Mouse (Mus musculus) right cerebral cortex, postnatal 36 days (tissue): ENCODE results near the gene Gmppb.
"Not testable (repeated sequence)": the region's sequence is repeated elsewhere in the genome, so short reads cannot be mapped to it uniquely, and the experiment has no call there.

Experiments
- DNase-seq, 2 experiments: peaks; one replicate each; pipeline ENCODE4 v3.0.0; 2022; ENCODE audit warnings: low spot score in 2 of 2, mixed read lengths in 1 of 2

Gene Gmppb

GRCm38 (mm10) chr9:108049016-108049455, at the start of gene Gmppb:
TSS of gene Gmppb (plus strand) at chr9:108049242.
- peak; percentile 95 to 98 for DNase-seq

GRCm38 (mm10) chr9:108001922-108002770, 46.9 kb upstream of the Gmppb start, which contains the start of gene Ip6k1:
TSS of gene Ip6k1 (plus strand) at chr9:108002501.
- peak; percentile 100 for DNase-seq

GRCm38 (mm10) chr9:108002778-108003530, 46.1 kb upstream of the Gmppb start:
- no peak for DNase-seq

- DNase-seq: no peak
Measured at GRCm38 (mm10) chr9:108003531-108003890, 45.5 kb upstream of the Gmppb start.

- DNase-seq: no peak
Measured at GRCm38 (mm10) chr9:108008041-108008440, 41.0 kb upstream of the Gmppb start.

- DNase-seq: no peak
Measured at GRCm38 (mm10) chr9:108010385-108010784, 38.7 kb upstream of the Gmppb start.

GRCm38 (mm10) chr9:108013577-108013976, 35.5 kb upstream of the Gmppb start:
- not testable (repeated sequence) for DNase-seq

- peak in 1 of 2 experiments; percentile 18 for DNase-seq
Measured at GRCm38 (mm10) chr9:108017127-108017526, 31.9 kb upstream of the Gmppb start.

GRCm38 (mm10) chr9:108020741-108021140, 28.3 kb upstream of the Gmppb start:
- DNase-seq: no peak

GRCm38 (mm10) chr9:108023216-108023615, 25.8 kb upstream of the Gmppb start:
- no peak for DNase-seq

GRCm38 (mm10) chr9:108026584-108026983, 22.5 kb upstream of the Gmppb start:
- no peak for DNase-seq

- no peak for DNase-seq
Measured at GRCm38 (mm10) chr9:108027867-108028266, 21.2 kb upstream of the Gmppb start.

GRCm38 (mm10) chr9:108032126-108032525, 16.9 kb upstream of the Gmppb start:
- DNase-seq: no peak

GRCm38 (mm10) chr9:108035331-108036156, 13.5 kb upstream of the Gmppb start:
- DNase-seq: no peak

GRCm38 (mm10) chr9:108044751-108045492, 4.1 kb upstream of the Gmppb start:
- no peak for DNase-seq

- DNase-seq: no peak
Measured at GRCm38 (mm10) chr9:108046582-108046981, 2.5 kb upstream of the Gmppb start.

GRCm38 (mm10) chr9:108047601-108048565, 1.2 kb upstream of the Gmppb start:
- DNase-seq: no peak

GRCm38 (mm10) chr9:108048566-108048955, 481 bp upstream of the Gmppb start:
- no peak for DNase-seq

- DNase-seq: no peak
Measured at GRCm38 (mm10) chr9:108049561-108050251, 664 bp downstream of the Gmppb start.
